Mouse (Mus musculus): Measurements from ENCODE around the gene Rufy1. TPM values are rescaled to one million over a fixed set of nuclear protein-coding genes. Genes with fewer than 3 reads are reported as not detected.

Rufy1 gene
- total and polyA plus RNA-seq, 3 experiments, result 17.8 to 18.4 TPM; not detected in 1

GRCm38 (mm10) chr11:50421934-50422780 lies 8.8 kb downstream of the Rufy1 start:
- Histone ChIP-seq H3K27ac (ENCODE audit: control insufficient read depth, low read depth, low read length) (peak overlapping the region; percentile 90), H3K79me2 (ENCODE audit: control insufficient read depth, insufficient read depth, low read length, poor library complexity) (no peaks in the 10 kb centered on the region), H3K36me3 (ENCODE audit: control insufficient read depth in 1 of 2, insufficient read depth in 2 of 2, low read length in 2 of 2) (peaks cover 0 to 8% of the 10 kb centered on the region in 2 experiments; a peak in 3 of 4 replicates), H3K9ac (ENCODE audit: control insufficient read depth, low read depth, low read length, poor library complexity, severe bottlenecking) (peak overlapping the region; percentile 83), H3K4me1 (ENCODE audit: control insufficient read depth in 1 of 2, insufficient read depth in 2 of 2, low read length in 2 of 2) (peaks cover 3 to 12% of the 10 kb centered on the region in 2 experiments; a peak in 3 of 4 replicates), H3K27me3 (ENCODE audit: control insufficient read depth in 1 of 2, insufficient read depth in 2 of 2, low read length in 2 of 2) (no peaks in the 10 kb centered on the region), H3K4me3 (ENCODE audit: control insufficient read depth in 1 of 2, insufficient read depth in 1 of 2, low read depth in 2 of 2, low read length in 2 of 2) (peak overlapping the region; percentile 66 to 91), H3K9me3 (replicated peaks; ENCODE audit: insufficient read depth, low read length) (no peaks in the 10 kb centered on the region)
- DNase-seq (ENCODE audit: low read depth, low spot score), result peak; percentile 97
- TF ChIP-seq UBTF (IDR thresholded peaks at IDR 0.05; ENCODE audit: borderline replicate concordance, insufficient read depth, low read depth, low read length), result no peak
- TF ChIP-seq GABPA (IDR thresholded peaks at IDR 0.05; ENCODE audit: low read depth, low read length), result no peak
- TF ChIP-seq USF1 (IDR thresholded peaks at IDR 0.05; ENCODE audit: low read depth, low read length), result no peak
- TF ChIP-seq ETS1 (IDR thresholded peaks at IDR 0.05; ENCODE audit: low read depth, low read length), result peak; percentile 18; the same call in 1 of the 2 replicates
- TF ChIP-seq NELFE (IDR thresholded peaks at IDR 0.05; ENCODE audit: low read depth, low read length), result peak; percentile 79
- peak; percentile 74; the same call in 1 of the 2 replicates for TF ChIP-seq POLR2AphosphoS2 (IDR thresholded peaks at IDR 0.05; ENCODE audit: low read length)
- TF ChIP-seq TBP (IDR thresholded peaks at IDR 0.05; ENCODE audit: low read depth, low read length), result peak; percentile 80
- TF ChIP-seq TCF12 (IDR thresholded peaks at IDR 0.05; ENCODE audit: low read depth, low read length), result no peak; the same call in 1 of the 2 replicates
- 0 out of 2 replicates have a peak, but pooled peaks have one; percentile 40 for TF ChIP-seq MYC (IDR thresholded peaks at IDR 0.05; ENCODE audit: low read depth, low read length)
- TF ChIP-seq JUND (IDR thresholded peaks at IDR 0.05; ENCODE audit: low read depth, low read length), result no peak
- TF ChIP-seq CTCF (IDR thresholded peaks at IDR 0.05 in 2 of 3, conservative IDR thresholded peaks at IDR 0.05 in 1 of 3; ENCODE audit: control insufficient read depth in 1 of 3, insufficient read depth in 1 of 3, low read depth in 2 of 3, low read length in 3 of 3, poor library complexity in 1 of 3, severe bottlenecking in 1 of 3), result no peak
- TF ChIP-seq MAFK (IDR thresholded peaks at IDR 0.05; ENCODE audit: borderline replicate concordance, low read depth, low read length), result no peak
- no peak for TF ChIP-seq GATA1 (IDR thresholded peaks at IDR 0.05; ENCODE audit: low read depth, low read length)
- no peak for TF ChIP-seq SMC3 (IDR thresholded peaks at IDR 0.05; ENCODE audit: low read depth, low read length)
- TF ChIP-seq MAZ (IDR thresholded peaks at IDR 0.05; ENCODE audit: low read depth, low read length), result 0 out of 2 replicates have a peak, but pooled peaks have one; percentile 57
- TF ChIP-seq E2F4 (IDR thresholded peaks at IDR 0.05; ENCODE audit: borderline replicate concordance, low read depth, low read length), result 0 out of 2 replicates have a peak, but pooled peaks have one; percentile 20
- no peak for TF ChIP-seq ZKSCAN1 (IDR thresholded peaks at IDR 0.05; ENCODE audit: low read depth, low read length)
- peak; percentile 52 for TF ChIP-seq MAX (IDR thresholded peaks at IDR 0.05; ENCODE audit: low read length)
- no peak for TF ChIP-seq ZNF384 (IDR thresholded peaks at IDR 0.05; ENCODE audit: low read depth, low read length)
- no peak for TF ChIP-seq TAL1 (IDR thresholded peaks at IDR 0.05; ENCODE audit: low read length)
- TF ChIP-seq MEF2A (IDR thresholded peaks at IDR 0.05; ENCODE audit: extremely low read depth, insufficient replicate concordance, low read depth, low read length, poor library complexity, severe bottlenecking), result no peak
- TF ChIP-seq CHD1 (IDR thresholded peaks at IDR 0.05; ENCODE audit: low read depth, low read length), result no peak
- TF ChIP-seq EP300 (IDR thresholded peaks at IDR 0.05; ENCODE audit: low read depth in 1 of 2, low read length in 2 of 2), result 0 out of 4 replicates have a peak, but pooled peaks of 1 of the 2 experiments have one; percentile 16
- TF ChIP-seq RAD21 (IDR thresholded peaks at IDR 0.05; ENCODE audit: low read depth, low read length), result no peak
- TF ChIP-seq RCOR1 (IDR thresholded peaks at IDR 0.05; ENCODE audit: low read depth, low read length), result no peak
- no peak for TF ChIP-seq MYB (IDR thresholded peaks at IDR 0.05; ENCODE audit: low read depth, low read length)
- TF ChIP-seq KAT2A (conservative IDR thresholded peaks at IDR 0.05; ENCODE audit: low read depth, low read length), result no peak
- TF ChIP-seq HCFC1 (IDR thresholded peaks at IDR 0.05; ENCODE audit: low read depth, low read length), result peak; percentile 71
- no peak for TF ChIP-seq ELF1 (IDR thresholded peaks at IDR 0.05; ENCODE audit: low read depth, low read length)
- no peak for TF ChIP-seq POLR2AphosphoS5 (IDR thresholded peaks at IDR 0.05; ENCODE audit: borderline replicate concordance, low read depth, low read length)
- TF ChIP-seq ZMIZ1 (IDR thresholded peaks at IDR 0.05; ENCODE audit: low read depth, low read length), result peak; percentile 76
- TF ChIP-seq SIN3A (IDR thresholded peaks at IDR 0.05; ENCODE audit: low read length), result peak; percentile 80
- peak; percentile 95 for TF ChIP-seq MXI1 (IDR thresholded peaks at IDR 0.05; ENCODE audit: low read depth, low read length)
- TF ChIP-seq POLR2A (IDR thresholded peaks at IDR 0.05; ENCODE audit: control insufficient read depth in 1 of 2, insufficient read depth in 1 of 2, low read depth in 1 of 2, low read length in 2 of 2, poor library complexity in 1 of 2), result peak in 1 of 2 experiments; percentile 84; a peak in 2 of 4 replicates
- no peak for TF ChIP-seq BHLHE40 (IDR thresholded peaks at IDR 0.05; ENCODE audit: borderline replicate concordance, low read depth, low read length)
